Mouse (Mus musculus) limb, embryonic 11.5 days (tissue): Measurements from ENCODE around the gene Smpd2. TPM values are rescaled to one million over a fixed set of nuclear protein-coding genes. Genes with fewer than 3 reads are reported as not detected.

Experiments
- ATAC-seq: fragments of 200-750 bp; cut with Nextera tagmentation; 2 replicates; pipeline ENCODE4 v1.8.0; 2017; ENCODE audit warnings: low read depth; ENCODE audit not compliant: insufficient number of reproducible peaks, low FRiP score, low TSS enrichment
- DNase-seq: peaks from one replicate; pipeline ENCODE4 v3.0.0-alpha.2; 2015; ENCODE audit warnings: low spot score
- H3K27ac ChIP-seq: fragments of 300-500 bp; sonication (generic); replicated peaks from 2 replicates; pipeline ENCODE4 v1.5.1; 2014; ENCODE audit warnings: low read depth, mild to moderate bottlenecking, low read length
- H3K27me3 ChIP-seq: fragments of 300-500 bp; sonication (generic); 2 replicates; pipeline ENCODE4 v1.6.1; 2014; ENCODE audit warnings: mild to moderate bottlenecking, low read length, mixed read lengths; ENCODE audit not compliant: control insufficient read depth, insufficient read depth
- H3K36me3 ChIP-seq: fragments of 300-500 bp; sonication (generic); 2 replicates; pipeline ENCODE4 v1.6.1; 2014; ENCODE audit warnings: mild to moderate bottlenecking, low read length, moderate library complexity, mixed read lengths; ENCODE audit not compliant: control insufficient read depth, insufficient read depth
- H3K4me1 ChIP-seq: fragments of 300-500 bp; sonication (generic); 2 replicates; pipeline ENCODE4 v1.6.1; 2014; ENCODE audit warnings: low read length, mixed read lengths; ENCODE audit not compliant: control insufficient read depth, insufficient read depth
- H3K4me2 ChIP-seq: fragments of 300-500 bp; sonication (generic); 2 replicates; pipeline ENCODE4 v1.6.1; 2014; ENCODE audit warnings: low read depth, mild to moderate bottlenecking, moderate library complexity; ENCODE audit not compliant: severe bottlenecking
- H3K4me3 ChIP-seq: fragments of 300-500 bp; sonication (generic); 2 replicates; pipeline ENCODE4 v1.5.1; 2014; ENCODE audit warnings: low read depth, low read length
- H3K9ac ChIP-seq: fragments of 300-500 bp; sonication (generic); 2 replicates; pipeline ENCODE4 v1.6.1; 2014; ENCODE audit warnings: mild to moderate bottlenecking, low read length
- H3K9me3 ChIP-seq: fragments of 300-500 bp; sonication (generic); 2 replicates; pipeline ENCODE4 v1.6.1; 2016; ENCODE audit warnings: low read length; ENCODE audit not compliant: control insufficient read depth
- WGBS: fragments of 180-500 bp; shearing (Covaris S2); extraction: QIAGEN DNeasy Blood & Tissue Kit; methylation state at CpG from one replicate; pipeline ENCODE4 v1.1.7; 2014; 5-methylcytosine and 5-hydroxymethylcytosine counted together
- polyA plus RNA-seq: library from polyadenylated mRNA; unstranded; fragments of >200 nt; fragmentation: Nextera tagmentation; extraction: Ambion mirVana; gene quantifications from 2 replicates; pipeline ENCODE4 v1.2.1, GENCODE M21; 2014

Gene Smpd2
- polyA plus RNA-seq, 1 experiment from 2014 or later = 57.3 TPM

GRCm38 (mm10) chr10:41473782-41474468 lies 16.2 kb downstream of the Smpd2 start:
- no peak overlapping the region for H3K27ac ChIP-seq

GRCm38 (mm10) chr10:41472962-41473481 lies 17.1 kb downstream of the Smpd2 start:
- Histone ChIP-seq H3K36me3 (no peaks in the 10 kb centered on the region), H3K4me3 (no peak overlapping the region), H3K4me2 (no peak overlapping the region), H3K27me3 (no peaks in the 10 kb centered on the region), H3K4me1 (peaks cover 7% of the 10 kb centered on the region), H3K9ac (no peak overlapping the region), H3K27ac (no peak overlapping the region), H3K9me3 (no peaks in the 10 kb centered on the region)
- 73% methylated on average over 5 of the region's 5 CpGs for WGBS
- DNase-seq (no peak), ATAC-seq (no peak)

More at GRCm38 (mm10) chr10:41473782-41474468, 16.2 kb downstream of the Smpd2 start:
- Histone ChIP-seq H3K4me1 (peaks cover 8% of the 10 kb centered on the region), H3K9ac (no peak overlapping the region), H3K36me3 (no peaks in the 10 kb centered on the region), H3K9me3 (no peaks in the 10 kb centered on the region), H3K4me3 (no peak overlapping the region), H3K27me3 (no peaks in the 10 kb centered on the region), H3K4me2 (no peak overlapping the region)
- ATAC-seq (no peak), DNase-seq (no peak)
- WGBS = 82% methylated on average over 6 of the region's 6 CpGs

GRCm38 (mm10) chr10:41472534-41472933 lies 17.6 kb downstream of the Smpd2 start:
- peaks cover 5% of the 10 kb centered on the region for H3K4me1 ChIP-seq

GRCm38 (mm10) chr10:41470693-41471092 lies 19.5 kb downstream of the Smpd2 start:
- Histone ChIP-seq H3K9ac (no peak overlapping the region), H3K4me1 (peaks cover 4% of the 10 kb centered on the region), H3K36me3 (no peaks in the 10 kb centered on the region), H3K4me2 (no peak overlapping the region), H3K9me3 (no peaks in the 10 kb centered on the region), H3K27me3 (no peaks in the 10 kb centered on the region), H3K4me3 (no peak overlapping the region), H3K27ac (no peak overlapping the region)
- 88% methylated on average over 3 of the region's 3 CpGs for WGBS
- ATAC-seq (no peak), DNase-seq (no peak)

More at GRCm38 (mm10) chr10:41472534-41472933, 17.6 kb downstream of the Smpd2 start:
- Histone ChIP-seq H3K27ac (no peak overlapping the region), H3K4me2 (no peak overlapping the region), H3K9ac (no peak overlapping the region), H3K9me3 (no peaks in the 10 kb centered on the region), H3K4me3 (no peak overlapping the region), H3K27me3 (no peaks in the 10 kb centered on the region), H3K36me3 (no peaks in the 10 kb centered on the region)
- DNase-seq (no peak), ATAC-seq (no peak)

GRCm38 (mm10) chr10:41467325-41467724 lies 22.8 kb downstream of the Smpd2 start:
- Histone ChIP-seq H3K9ac (no peak overlapping the region), H3K36me3 (no peaks in the 10 kb centered on the region; the same call in 1 of the 2 replicates), H3K27ac (no peak overlapping the region), H3K4me3 (no peak overlapping the region), H3K27me3 (no peaks in the 10 kb centered on the region), H3K4me2 (no peak overlapping the region), H3K4me1 (no peaks in the 10 kb centered on the region), H3K9me3 (no peaks in the 10 kb centered on the region)
- ATAC-seq (no peak), DNase-seq (no peak)
- WGBS = 27% methylated on average over 6 of the region's 6 CpGs

GRCm38 (mm10) chr10:41464401-41464955 lies 25.7 kb downstream of the Smpd2 start:
- H3K4me1 ChIP-seq = no peaks in the 10 kb centered on the region
- ATAC-seq (no peak), DNase-seq (no peak)
- H3K27me3 ChIP-seq = no peaks in the 10 kb centered on the region
- H3K9ac ChIP-seq = no peak overlapping the region; the same call in 1 of the 2 replicates
- H3K9me3 ChIP-seq = no peaks in the 10 kb centered on the region
- H3K27ac ChIP-seq = no peak overlapping the region
- H3K36me3 ChIP-seq = no peaks in the 10 kb centered on the region; the same call in 1 of the 2 replicates
- no peak overlapping the region for H3K4me3 ChIP-seq
- H3K4me2 ChIP-seq = no peak overlapping the region
- WGBS = 47% methylated on average over 15 of the region's 15 CpGs

GRCm38 (mm10) chr10:41461057-41461722 lies 29.0 kb downstream of the Smpd2 start:
- H3K4me1 ChIP-seq = no peaks in the 10 kb centered on the region
- ATAC-seq = no peak
- no peaks in the 10 kb centered on the region; the same call in 1 of the 2 replicates for H3K36me3 ChIP-seq
- H3K9ac ChIP-seq = no peak overlapping the region
- no peak overlapping the region for H3K4me3 ChIP-seq
- H3K27me3 ChIP-seq = no peaks in the 10 kb centered on the region
- no peaks in the 10 kb centered on the region for H3K9me3 ChIP-seq
- no peak overlapping the region for H3K27ac ChIP-seq
- WGBS = 76% methylated on average over 3 of the region's 3 CpGs
- H3K4me2 ChIP-seq = no peak overlapping the region
- no peak for DNase-seq

GRCm38 (mm10) chr10:41460501-41460900 lies 29.7 kb downstream of the Smpd2 start:
- 22% methylated on average over 2 of the region's 2 CpGs for WGBS
- H3K4me1 ChIP-seq = no peaks in the 10 kb centered on the region
- ATAC-seq = no peak
- H3K36me3 ChIP-seq = no peaks in the 10 kb centered on the region; the same call in 1 of the 2 replicates
- H3K4me3 ChIP-seq = no peak overlapping the region
- H3K9ac ChIP-seq = no peak overlapping the region
- DNase-seq = no peak
- H3K4me2 ChIP-seq = no peak overlapping the region
- H3K27ac ChIP-seq = no peak overlapping the region
- H3K9me3 ChIP-seq = no peaks in the 10 kb centered on the region
- no peaks in the 10 kb centered on the region for H3K27me3 ChIP-seq
